ENCODE assay signal across 8 mouse cellular contexts in genomic region chr16:12040935-12041334, GRCm38 (mm10). TPM values are rescaled to one million over a fixed set of nuclear protein-coding genes. Genes with fewer than 3 reads are reported as not detected.
DNase-seq lines count a peak whose midpoint lies in the region; ATAC-seq lines count a peak whose summit lies in the region.

No protein-coding gene starts in this region.

- 35% methylated on average over 5 of the region's 5 CpGs for WGBS in embryonic facial prominence, embryonic 14.5 days
- WGBS in neural tube, embryonic 15.5 days, result 48% methylated on average over 5 of the region's 5 CpGs

- H3K36me3 ChIP-seq in embryonic facial prominence, embryonic 14.5 days (ENCODE audit: control insufficient read depth, insufficient read depth, low read length), result no peaks in the 10 kb centered on the region
- no peaks in the 10 kb centered on the region for H3K36me3 ChIP-seq in neural tube, embryonic 15.5 days

- H3K27me3 ChIP-seq in embryonic facial prominence, embryonic 14.5 days (replicated peaks; ENCODE audit: control insufficient read depth, insufficient read depth, low read length), result no peaks in the 10 kb centered on the region
- no peaks in the 10 kb centered on the region for H3K27me3 ChIP-seq in neural tube, embryonic 15.5 days (replicated peaks)

- DNase-seq in urinary bladder, adult 18-20 months (ENCODE audit: low spot score in 2 of 2), result peak; percentile 16 to 27
- DNase-seq in urinary bladder, postnatal 25 days (ENCODE audit: low spot score), result no peak
- DNase-seq in embryonic facial prominence, embryonic 14.5 days (ENCODE audit: low spot score), result peak; percentile 91
- DNase-seq in heart, postnatal 14 days, result peak; percentile 46 to 54
- DNase-seq in layer of hippocampus, postnatal 36 days, result peak; percentile 38 to 44
- DNase-seq in spleen, adult 12 weeks (ENCODE audit: low spot score), result no peak
- DNase-seq in thymus, postnatal 25 days, result no peak

- H3K27ac ChIP-seq in embryonic facial prominence, embryonic 14.5 days (replicated peaks; ENCODE audit: low read depth, low read length), result no peak overlapping the region
- H3K27ac ChIP-seq in neural tube, embryonic 15.5 days (replicated peaks), result peak overlapping the region; percentile 20

- intact Hi-C loops in heart, postnatal 14 days (cut with DNase I), result no loop called here

- no peak overlapping the region for H3K4me2 ChIP-seq in embryonic facial prominence, embryonic 14.5 days (ENCODE audit: low read depth, low read length)
- no peak overlapping the region for H3K4me2 ChIP-seq in neural tube, embryonic 15.5 days

- no peak overlapping the region for H3K9ac ChIP-seq in embryonic facial prominence, embryonic 14.5 days (ENCODE audit: low read depth, low read length)
- H3K9ac ChIP-seq in neural tube, embryonic 15.5 days (replicated peaks), result no peak overlapping the region

- H3K4me1 ChIP-seq in embryonic facial prominence, embryonic 14.5 days (ENCODE audit: control insufficient read depth, insufficient read depth, low read length), result 0 out of 2 replicates have a peak, but pooled peaks cover 3% of the 10 kb centered on the region
- peaks cover 25% of the 10 kb centered on the region for H3K4me1 ChIP-seq in neural tube, embryonic 15.5 days

- peak; percentile 79 for ATAC-seq in embryonic facial prominence, embryonic 14.5 days (ENCODE audit: low read depth)
- peak; percentile 67; the same call in 1 of the 2 replicates for ATAC-seq in neural tube, embryonic 15.5 days (ENCODE audit: low FRiP score)

- H3K4me3 ChIP-seq in embryonic facial prominence, embryonic 14.5 days (ENCODE audit: low read depth, low read length), result no peak overlapping the region
- H3K4me3 ChIP-seq in neural tube, embryonic 15.5 days (replicated peaks), result no peak overlapping the region

- no peaks in the 10 kb centered on the region for H3K9me3 ChIP-seq in embryonic facial prominence, embryonic 14.5 days (ENCODE audit: control insufficient read depth, low read length)
- H3K9me3 ChIP-seq in neural tube, embryonic 15.5 days (replicated peaks), result no peaks in the 10 kb centered on the region

RNA-seq across cellular contexts. Expression of gene Shisa9, which starts 57.0 kb away (rescaled TPM):
- polyA plus RNA-seq in embryonic facial prominence, embryonic 14.5 days (2014; fragmentation: Nextera tagmentation; extraction: Ambion mirVana), result 3.0 and 3.4 TPM in 2 replicates
- under 1 TPM in 1 of 2 experiments, not detected in 1; 0.07 TPM for total RNA-seq in heart, postnatal 14 days (2021)
- total RNA-seq in layer of hippocampus, postnatal 36 days (2021), result 10 to 100 TPM; 51.9 to 57.4 TPM
- 8.5 and 9.7 TPM in 2 replicates for polyA plus RNA-seq in neural tube, embryonic 15.5 days (2015; fragmentation: Nextera tagmentation; extraction: Ambion mirVana)

Comparison
In these comparisons a context has a peak if more than half of its experiments do, and no peak if none do; other contexts are left out.
1. DNase-seq: peak in urinary bladder, adult 18-20 months (2 of 2), embryonic facial prominence, embryonic 14.5 days (single experiment), heart, postnatal 14 days (2 of 2) and layer of hippocampus, postnatal 36 days (2 of 2); none in urinary bladder, postnatal 25 days (single experiment), spleen, adult 12 weeks (single experiment) and thymus, postnatal 25 days (single experiment).
2. RNA of gene Shisa9, which starts 57.0 kb away (total RNA-seq): 51.9 to 57.4 TPM in layer of hippocampus, postnatal 36 days; 0.07 TPM in heart, postnatal 14 days; every median in the first group is over 10 times any median in the second.